Mouse (Mus musculus) myocyte (in vitro differentiated cells): Measurements from ENCODE around the gene Nipsnap2.

Experiments
- CEBPB ChIP-seq: IDR thresholded peaks from 2 replicates; pipeline ENCODE4 v1.6.1; 2011; ENCODE audit warnings: mild to moderate bottlenecking, moderate library complexity; ENCODE audit not compliant: poor library complexity, insufficient read depth, severe bottlenecking
- E2F4 ChIP-seq: IDR thresholded peaks from one replicate; pipeline ENCODE4 v1.6.1; 2011; ENCODE audit warnings: mild to moderate bottlenecking, control low read depth, moderate library complexity; ENCODE audit not compliant: insufficient read depth
- POLR2A ChIP-seq: IDR thresholded peaks from one replicate; pipeline ENCODE4 v1.6.1; 2011; ENCODE audit warnings: low read depth, mild to moderate bottlenecking, control low read depth, moderate library complexity; ENCODE audit not compliant: insufficient read length
- POLR2AphosphoS2 ChIP-seq: IDR thresholded peaks from one replicate; pipeline ENCODE4 v1.6.1; 2011; ENCODE audit warnings: low read depth, control low read depth; ENCODE audit not compliant: insufficient read length
- REST ChIP-seq: IDR thresholded peaks from one replicate; pipeline ENCODE4 v1.6.1; 2011; ENCODE audit warnings: mild to moderate bottlenecking, control low read depth, moderate library complexity; ENCODE audit not compliant: insufficient read depth, insufficient read length
- TCF12 ChIP-seq: IDR thresholded peaks from one replicate; pipeline ENCODE4 v1.6.1; 2011; ENCODE audit warnings: mild to moderate bottlenecking, control low read depth; ENCODE audit not compliant: poor library complexity, insufficient read depth, severe bottlenecking
- TCF3 ChIP-seq: IDR thresholded peaks from one replicate; pipeline ENCODE4 v1.6.1; 2011; ENCODE audit warnings: low read depth, control low read depth; ENCODE audit not compliant: insufficient read length

DNA sequence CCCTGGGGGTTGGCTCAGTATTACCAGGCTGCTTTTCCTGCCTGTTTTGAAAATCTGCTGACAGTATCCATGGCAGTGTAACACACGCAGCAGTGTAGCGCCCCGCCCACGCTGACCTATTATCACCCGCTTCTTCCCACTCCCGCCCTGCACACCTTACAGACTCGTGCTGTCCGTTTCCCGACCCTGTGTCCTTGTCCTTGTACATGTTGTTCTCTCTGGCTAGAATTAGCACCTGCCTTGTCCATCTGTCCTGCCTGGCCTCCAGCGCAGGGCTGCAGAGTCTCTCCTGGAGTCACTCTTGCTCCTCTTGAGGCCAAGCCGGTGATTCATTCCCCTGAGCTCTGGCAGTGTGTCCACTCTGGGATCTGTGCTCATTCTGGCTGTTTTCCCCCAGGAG lies 5.5 kb downstream of the Nipsnap2 start:
- no peak for TF ChIP-seq POLR2A
- no peak for TF ChIP-seq REST
- TF ChIP-seq POLR2AphosphoS2, result no peak
- no peak for TF ChIP-seq CEBPB
- no peak for TF ChIP-seq E2F4
- TF ChIP-seq TCF12, result no peak
- TF ChIP-seq TCF3, result no peak
